Mouse (Mus musculus) heart, adult 11 months (tissue): ENCODE results near the gene Kctd15.

ENCODE experiments used
- DNase-seq: peaks from one replicate; pipeline ENCODE4 v3.0.0; 2022

Kctd15 gene

GRCm38 (mm10) chr7:34662227-34662626 is 5.7 kb upstream of the Kctd15 start:
- DNase-seq = no peak

- no peak for DNase-seq
Observed at GRCm38 (mm10) chr7:34659386-34660085, 3.0 kb upstream of the Kctd15 start.

GRCm38 (mm10) chr7:34655086-34655839 is 1.3 kb downstream of the Kctd15 start:
- peak; percentile 99 for DNase-seq

- DNase-seq = peak; percentile 95
Observed at GRCm38 (mm10) chr7:34654441-34655085, 2.0 kb downstream of the Kctd15 start.

- DNase-seq = peak; percentile 92
Observed at GRCm38 (mm10) chr7:34653731-34654440, 2.6 kb downstream of the Kctd15 start.

GRCm38 (mm10) chr7:34652751-34653502 is 3.6 kb downstream of the Kctd15 start:
- peak; percentile 93 for DNase-seq

GRCm38 (mm10) chr7:34651381-34651780 is 5.2 kb downstream of the Kctd15 start:
- no peak for DNase-seq

- DNase-seq = peak; percentile 94
Observed at GRCm38 (mm10) chr7:34647052-34647451, 9.5 kb downstream of the Kctd15 start.

- no peak for DNase-seq
Observed at GRCm38 (mm10) chr7:34646144-34646795, 10.3 kb downstream of the Kctd15 start.

- DNase-seq = no peak
Observed at GRCm38 (mm10) chr7:34645623-34646022, 10.9 kb downstream of the Kctd15 start.

- DNase-seq = no peak
Observed at GRCm38 (mm10) chr7:34644591-34644990, 11.9 kb downstream of the Kctd15 start.

- DNase-seq = no peak
Observed at GRCm38 (mm10) chr7:34643329-34643728, 13.2 kb downstream of the Kctd15 start.

- no peak for DNase-seq
Observed at GRCm38 (mm10) chr7:34641968-34642367, 14.6 kb downstream of the Kctd15 start.

- no peak for DNase-seq
Observed at GRCm38 (mm10) chr7:34639798-34640197, 16.7 kb downstream of the Kctd15 start.

GRCm38 (mm10) chr7:34636661-34637060 is 19.9 kb downstream of the Kctd15 start:
- no peak for DNase-seq

GRCm38 (mm10) chr7:34632966-34633742 is 23.4 kb downstream of the Kctd15 start:
- peak; percentile 96 for DNase-seq

GRCm38 (mm10) chr7:34630211-34631085 is 26.1 kb downstream of the Kctd15 start:
- peak; percentile 98 for DNase-seq

- peak; percentile 92 for DNase-seq
Observed at GRCm38 (mm10) chr7:34629702-34630210, 26.8 kb downstream of the Kctd15 start.

GRCm38 (mm10) chr7:34620411-34620810 is 36.1 kb downstream of the Kctd15 start:
- DNase-seq = no peak
